Comparison of ENCODE assay signal across 13 mouse cellular contexts in genomic region chr19:53180168-53180803, GRCm38 (mm10). TPM values are rescaled to one million over a fixed set of nuclear protein-coding genes. Genes with fewer than 3 reads are reported as not detected.
DNase-seq lines count a peak whose midpoint lies in the region; ATAC-seq and TF ChIP-seq lines count a peak whose summit lies in the region.
"Had no signal": no experiment of that assay in that cellular context is flagged by ENCODE, and none has a peak within 500 bp of the region (broad histone marks: within the 10 kb centered on the region; RNA-seq: fewer than 3 reads in every experiment).

No protein-coding gene starts in this region.

- no peak overlapping the region for H3K4me3 ChIP-seq in heart, embryonic 15.5 days
- H3K4me3 ChIP-seq in lung, embryonic 15.5 days, result no peak overlapping the region
- H3K4me3 ChIP-seq in heart, postnatal 0 days (ENCODE audit: low read depth, low read length), result no peak overlapping the region
- H3K4me3 ChIP-seq: limb, embryonic 12.5 days; midbrain, embryonic 12.5 days had no signal

- no peak for TF ChIP-seq EP300 in heart, postnatal 0 days (IDR thresholded peaks at IDR 0.05; ENCODE audit: low read depth)

- H3K9me3 ChIP-seq in heart, embryonic 15.5 days (replicated peaks), result no peaks in the 10 kb centered on the region
- no peaks in the 10 kb centered on the region for H3K9me3 ChIP-seq in lung, embryonic 15.5 days
- no peaks in the 10 kb centered on the region for H3K9me3 ChIP-seq in heart, postnatal 0 days (replicated peaks; ENCODE audit: control insufficient read depth, low read length)
- H3K9me3 ChIP-seq: limb, embryonic 12.5 days; midbrain, embryonic 12.5 days had no signal

- H3K4me1 ChIP-seq in heart, embryonic 15.5 days (replicated peaks), result peaks cover 56% of the 10 kb centered on the region
- peaks cover 62% of the 10 kb centered on the region for H3K4me1 ChIP-seq in lung, embryonic 15.5 days
- peaks cover 40% of the 10 kb centered on the region for H3K4me1 ChIP-seq in heart, postnatal 0 days (ENCODE audit: control insufficient read depth, insufficient read depth)

- H3K9ac ChIP-seq in heart, embryonic 15.5 days, result no peak overlapping the region
- H3K9ac ChIP-seq in lung, embryonic 15.5 days, result no peak overlapping the region
- no peak overlapping the region for H3K9ac ChIP-seq in heart, postnatal 0 days (replicated peaks; ENCODE audit: low read depth, low read length)
- H3K9ac ChIP-seq: limb, embryonic 12.5 days; midbrain, embryonic 12.5 days had no signal

- no peak overlapping the region for H3K4me2 ChIP-seq in heart, embryonic 15.5 days
- no peak overlapping the region for H3K4me2 ChIP-seq in lung, embryonic 15.5 days
- H3K4me2 ChIP-seq in heart, postnatal 0 days (ENCODE audit: low read depth, low read length), result no peak overlapping the region
- H3K4me2 ChIP-seq: limb, embryonic 12.5 days; midbrain, embryonic 12.5 days had no signal

- H3K36me3 ChIP-seq in heart, embryonic 15.5 days, result no peaks in the 10 kb centered on the region
- H3K36me3 ChIP-seq in lung, embryonic 15.5 days, result no peaks in the 10 kb centered on the region
- no peaks in the 10 kb centered on the region for H3K36me3 ChIP-seq in heart, postnatal 0 days (replicated peaks; ENCODE audit: control insufficient read depth, insufficient read depth, low read length)
- H3K36me3 ChIP-seq: limb, embryonic 12.5 days; midbrain, embryonic 12.5 days had no signal

- peak overlapping the region; percentile 78 for H3K27ac ChIP-seq in heart, embryonic 15.5 days
- H3K27ac ChIP-seq in lung, embryonic 15.5 days, result peak overlapping the region; percentile 86
- peak overlapping the region; percentile 83 for H3K27ac ChIP-seq in heart, postnatal 0 days (ENCODE audit: low read depth)
- H3K27ac ChIP-seq: limb, embryonic 12.5 days had no signal

- TF ChIP-seq CTCF in heart, postnatal 0 days (IDR thresholded peaks at IDR 0.05; ENCODE audit: low read depth), result peak; percentile 10; the same call in 1 of the 2 replicates

- intact Hi-C loops in heart, postnatal 25 days (cut with DNase I), result loop anchor here (5.0 kb wide), 2 partner anchors 37 to 38 kb away; partner anchors contain the start of gene Add3

- no peaks in the 10 kb centered on the region for H3K27me3 ChIP-seq in heart, embryonic 15.5 days
- no peaks in the 10 kb centered on the region for H3K27me3 ChIP-seq in lung, embryonic 15.5 days
- no peaks in the 10 kb centered on the region for H3K27me3 ChIP-seq in heart, postnatal 0 days (ENCODE audit: control insufficient read depth, insufficient read depth, low read length)
- H3K27me3 ChIP-seq: limb, embryonic 12.5 days; midbrain, embryonic 12.5 days had no signal

- DNase-seq in heart, postnatal 25 days (ENCODE audit: low spot score), result no peak
- no peak for DNase-seq in lung, postnatal 10 days
- no peak for DNase-seq in heart, postnatal 0 days (ENCODE audit: low spot score)
- DNase-seq in naive thymus-derived CD4-positive, alpha-beta T cell, adult 2 months (ENCODE audit: low read depth), result peak; percentile 42
- DNase-seq in frontal cortex, postnatal 36 days (ENCODE audit: low spot score in 2 of 2), result no peak
- DNase-seq in urinary bladder, postnatal 4 days (ENCODE audit: low spot score in 2 of 2), result no peak
- DNase-seq: layer of hippocampus, adult 9-11 months; thymus, postnatal 25 days had no signal

- no peak for ATAC-seq in heart, embryonic 15.5 days (replicated peaks; ENCODE audit: insufficient number of reproducible peaks, insufficient read depth, low FRiP score, low read depth)
- no peak for ATAC-seq in lung, embryonic 15.5 days (ENCODE audit: borderline replicate concordance, extremely low read depth, low FRiP score, low TSS enrichment)
- no peak for ATAC-seq in heart, postnatal 0 days (ENCODE audit: insufficient read depth, low read depth)
- ATAC-seq: forebrain, embryonic 14.5 days had no signal

- 60% methylated on average over 12 of the region's 12 CpGs for WGBS in heart, embryonic 15.5 days
- WGBS in lung, embryonic 15.5 days, result 55% methylated on average over 12 of the region's 12 CpGs
- 55% methylated on average over 12 of the region's 12 CpGs for WGBS in heart, postnatal 0 days

RNA-seq across cellular contexts. Expression of gene Add3, which starts 40.0 kb away (rescaled TPM):
- 112 and 118 TPM in 2 replicates for polyA plus RNA-seq in heart, embryonic 15.5 days (2015; fragmentation: Nextera tagmentation; extraction: Ambion mirVana)
- total RNA-seq in heart, postnatal 25 days (2021), result 10 to 100 TPM; 50.2 to 53.3 TPM
- polyA plus RNA-seq in lung, embryonic 15.5 days (2015; fragmentation: Nextera tagmentation; extraction: Ambion mirVana), result 106 and 109 TPM in 2 replicates
- 62.1 and 78.8 TPM in 2 replicates for total RNA-seq in heart, postnatal 0 days (2014; rRNA removed; ENCODE audit: low replicate concordance)
- 81.2 and 82.9 TPM in 2 replicates for polyA plus RNA-seq in heart, postnatal 0 days (2015; fragmentation: Nextera tagmentation; extraction: Ambion mirVana)
